Mouse (Mus musculus) thymus, postnatal 10 days (tissue): Measurements from ENCODE around the gene Ephb4.

Experiments used
- DNase-seq, 2 experiments: peaks; one replicate each; pipeline ENCODE4 v3.0.0; 2021; ENCODE audit warnings: low spot score in 2 of 2

Ephb4 gene

DNA sequence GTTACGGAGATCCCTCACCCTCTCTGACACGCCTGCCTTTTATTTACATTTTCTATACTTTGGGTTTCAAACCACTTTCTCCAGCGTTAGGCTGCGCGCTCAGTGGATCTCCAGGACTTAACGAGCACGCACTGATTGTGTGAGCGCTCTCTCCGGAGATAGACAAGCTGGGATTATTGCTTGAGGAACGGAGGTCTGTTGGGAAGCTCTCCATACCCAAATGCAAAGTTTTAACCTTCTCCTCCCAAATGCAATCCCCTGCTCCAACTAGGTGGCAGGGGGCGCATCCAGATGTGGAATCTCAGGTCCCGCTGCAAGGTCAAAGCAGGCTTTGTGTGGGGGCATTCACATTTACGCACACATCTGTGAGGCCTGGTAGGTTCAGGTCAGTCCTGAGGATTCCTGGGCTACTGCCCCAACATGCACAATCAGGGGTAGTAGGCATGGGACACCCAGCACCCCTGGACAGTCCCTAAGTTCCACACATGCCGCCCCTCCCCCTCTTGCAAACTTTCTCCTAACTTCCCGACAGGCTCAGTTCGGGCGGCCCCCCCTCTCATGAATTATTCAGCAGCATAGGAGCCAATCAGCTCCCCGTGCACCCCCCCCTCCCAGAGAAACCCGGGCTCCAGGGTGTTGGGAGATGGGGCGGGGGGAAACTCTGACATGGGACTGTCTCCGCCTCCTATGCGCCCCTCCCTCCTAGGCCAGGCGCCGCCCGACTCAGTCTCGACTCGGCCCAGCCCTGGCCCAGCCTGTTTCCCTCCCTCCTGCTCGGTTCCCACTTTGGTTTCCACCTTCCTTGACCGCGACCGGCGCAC lies at the start of gene Ephb4:
Gene Ephb4, plus strand, starts transcription at position 726 of the 821 bp plus-strand sequence.
- peak in 1 of 2 experiments; percentile 19 for DNase-seq

DNA sequence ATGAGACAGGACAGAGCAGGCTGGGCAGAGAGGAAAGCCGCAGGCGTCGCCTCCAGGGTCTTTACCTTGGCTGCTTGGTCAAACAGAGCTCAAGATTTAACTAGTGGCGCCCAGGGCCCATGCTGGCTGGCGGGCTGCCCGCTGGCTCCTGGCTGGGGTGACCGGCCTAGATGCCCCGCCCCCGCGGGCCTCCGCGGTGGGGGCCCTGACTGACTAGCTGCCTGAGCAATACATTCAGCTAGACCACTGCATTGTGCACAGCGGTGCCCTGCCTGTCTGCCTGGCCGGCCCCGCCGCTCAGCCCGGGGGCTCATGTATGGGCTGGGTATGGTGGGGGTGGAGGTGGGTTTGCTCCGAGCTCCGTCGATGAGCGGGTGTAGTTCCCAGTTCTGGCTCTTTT lies 48.7 kb upstream of the Ephb4 start:
- no peak for DNase-seq

- no peak for DNase-seq
These were observed 46.3 kb upstream of the Ephb4 start for GRCm38 (mm10) chr5:137303609-137304008.

DNA sequence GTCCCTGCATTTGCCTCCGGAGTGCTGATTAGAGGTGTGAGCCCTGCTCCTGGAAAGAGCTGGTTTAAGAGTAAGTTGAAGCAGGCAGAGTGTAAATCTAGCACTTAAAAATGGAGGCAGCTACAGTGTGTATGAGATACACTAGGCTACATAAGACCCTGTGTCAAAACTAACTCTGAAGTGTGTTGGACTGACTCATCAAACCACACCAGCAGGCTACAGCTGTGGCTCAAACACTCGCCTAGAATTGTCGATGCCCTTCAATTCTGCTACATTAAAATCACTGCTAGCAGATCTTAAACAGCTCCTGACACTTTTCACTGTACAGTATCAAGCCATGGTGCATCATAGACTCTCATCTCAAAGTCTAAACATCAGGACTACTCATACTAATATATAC lies 45.7 kb upstream of the Ephb4 start:
- DNase-seq = no peak

GRCm38 (mm10) chr5:137304816-137305215 lies 45.1 kb upstream of the Ephb4 start:
- no peak for DNase-seq

- DNase-seq = no peak
These were observed 44.1 kb upstream of the Ephb4 start for GRCm38 (mm10) chr5:137305822-137306221.

DNA sequence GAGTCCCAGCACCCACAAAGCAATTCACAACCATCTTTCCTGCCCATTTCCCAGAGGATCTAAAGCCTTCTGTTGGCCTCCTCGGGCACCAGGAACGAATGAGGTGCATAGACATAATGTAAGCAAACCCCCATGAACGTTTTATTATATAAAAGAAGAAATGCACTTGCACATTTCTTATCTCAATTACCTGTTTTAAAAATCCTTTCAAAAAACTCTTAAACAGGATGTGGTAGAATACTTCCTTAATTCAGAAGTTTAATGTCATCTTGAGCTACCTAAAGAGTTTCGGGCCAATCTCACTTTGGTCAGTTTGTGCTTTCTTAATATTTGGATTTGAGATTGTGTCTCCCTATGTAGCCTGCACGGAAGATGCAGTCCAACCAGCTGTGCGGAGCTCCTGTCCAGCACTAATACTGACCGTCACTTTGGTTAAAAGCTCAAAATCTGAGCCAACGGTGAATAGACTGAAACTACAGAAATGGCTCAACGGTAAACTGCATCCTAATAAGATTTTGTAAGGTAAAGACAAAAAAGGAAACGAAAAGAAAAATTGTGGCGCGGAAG lies 43.4 kb upstream of the Ephb4 start:
- DNase-seq = no peak

DNA sequence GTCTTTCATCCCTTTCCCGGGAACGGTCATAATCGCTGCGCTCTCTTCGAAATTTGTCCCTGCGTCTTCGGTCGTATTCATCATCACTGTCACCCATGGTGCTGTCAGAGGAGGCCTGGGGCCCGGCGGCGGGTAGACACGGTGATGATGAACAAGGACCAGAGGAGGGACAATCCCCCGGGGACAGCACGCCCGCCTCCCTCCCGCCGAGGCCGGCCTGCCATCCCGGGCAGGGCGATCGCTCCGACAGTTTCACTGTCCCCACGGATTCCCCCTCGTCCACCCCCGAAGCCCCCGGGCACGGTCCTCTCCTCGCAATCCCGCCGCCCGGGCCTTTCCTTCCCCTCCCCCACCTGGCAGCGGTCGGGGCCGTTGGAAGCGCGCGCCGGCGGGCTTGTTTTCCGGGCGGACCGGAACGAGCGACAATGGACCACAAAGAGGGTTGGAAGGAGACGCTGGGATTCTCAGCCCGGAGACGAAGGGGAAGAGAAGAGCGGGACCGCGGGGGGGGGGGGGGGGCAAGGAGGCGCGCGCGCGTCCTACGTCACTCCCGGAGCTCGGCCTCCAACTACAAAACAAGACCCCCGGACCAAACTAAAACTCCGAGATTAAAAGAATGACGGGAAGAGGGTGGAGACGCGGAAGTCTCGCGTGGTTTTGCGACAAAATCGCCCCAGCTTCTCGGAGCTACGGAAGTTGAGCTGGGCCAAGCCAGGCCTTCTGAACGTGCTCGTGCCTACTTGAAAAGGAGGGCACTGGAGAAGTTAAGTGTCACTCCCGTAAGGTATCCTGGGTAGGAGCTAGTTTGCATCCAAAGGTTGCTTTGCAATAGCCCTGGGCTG lies 42.6 kb upstream of the Ephb4 start, which contains the start of gene Srrt:
Gene Srrt, minus strand, starts transcription at position 604 of the 842 bp plus-strand sequence.
- peak; percentile 88 to 90 for DNase-seq

- no peak for DNase-seq
These were observed 41.6 kb upstream of the Ephb4 start for GRCm38 (mm10) chr5:137308356-137308755.

GRCm38 (mm10) chr5:137313466-137314192 lies 36.3 kb upstream of the Ephb4 start:
- DNase-seq = no peak

DNA sequence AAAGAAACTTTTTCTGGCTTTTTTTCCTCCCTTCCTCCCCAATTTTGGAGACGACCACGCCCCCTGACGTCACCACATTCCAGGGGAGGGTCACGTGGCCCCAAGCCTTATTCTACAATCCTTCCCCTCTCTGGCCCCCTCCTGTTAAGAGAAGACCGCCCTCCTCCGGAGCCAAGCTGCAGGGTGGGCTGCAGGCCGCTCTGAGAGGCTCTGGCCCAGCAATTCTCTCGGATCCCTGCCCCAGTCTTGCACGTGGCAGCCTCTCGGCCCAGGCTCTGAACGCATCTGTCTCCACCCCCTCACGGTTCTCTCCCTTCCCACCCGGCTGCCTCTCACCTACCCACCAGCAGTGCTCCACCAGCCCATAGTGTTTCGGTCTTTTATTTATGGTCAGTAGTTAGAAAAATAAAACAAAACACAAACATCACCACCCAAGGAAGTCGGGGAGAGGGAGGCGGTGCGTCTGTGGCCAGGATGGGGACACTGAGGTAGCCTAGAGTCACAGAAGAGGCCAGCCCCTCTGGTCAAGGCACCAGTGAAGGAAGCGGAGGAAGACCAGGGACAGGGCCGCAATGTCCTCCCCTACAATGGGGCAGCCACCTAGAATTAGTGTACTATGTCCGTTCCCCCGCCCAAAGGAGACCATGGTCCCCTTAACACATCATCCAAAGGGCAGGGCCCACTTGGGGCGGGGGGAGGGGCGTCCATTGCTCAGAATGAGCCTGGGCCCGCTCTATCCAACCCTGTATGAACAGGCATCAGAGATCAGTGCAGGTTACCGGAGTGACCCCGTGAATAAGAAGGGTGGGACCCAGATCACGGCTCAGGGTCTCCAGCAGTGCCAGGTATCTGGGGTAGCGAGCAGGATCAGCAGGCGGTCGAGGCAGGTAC lies 35.5 kb upstream of the Ephb4 start, which contains the start of gene Trip6:
Gene Trip6, minus strand, starts transcription at position 212 of the 891 bp plus-strand sequence.
- DNase-seq = no peak

- DNase-seq = peak in 1 of 2 experiments; percentile 56
These were observed 34.6 kb upstream of the Ephb4 start for GRCm38 (mm10) chr5:137315084-137315903.

GRCm38 (mm10) chr5:137317361-137317760 lies 32.5 kb upstream of the Ephb4 start:
- no peak for DNase-seq

- no peak for DNase-seq
These were observed 31.3 kb upstream of the Ephb4 start for GRCm38 (mm10) chr5:137318570-137318969.

DNA sequence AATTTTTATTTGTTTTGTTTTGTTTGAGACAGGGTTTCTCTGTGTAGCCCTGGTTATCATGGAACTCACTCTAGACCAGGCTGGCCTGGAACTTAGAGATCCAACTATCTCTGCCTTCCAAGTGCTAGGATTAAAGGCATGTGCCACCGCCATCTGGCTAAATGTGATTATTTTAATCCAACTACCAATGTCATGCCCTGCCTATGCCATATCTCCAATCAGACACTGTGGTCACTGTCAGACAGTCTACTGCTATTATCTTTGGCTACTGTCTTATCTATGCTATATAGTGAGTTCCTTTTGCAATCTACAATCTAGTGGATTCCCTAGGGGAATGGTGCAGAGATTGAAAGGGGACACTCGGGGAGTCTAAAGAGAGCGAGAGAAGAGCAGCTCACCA lies 28.9 kb upstream of the Ephb4 start:
- DNase-seq = no peak

- no peak for DNase-seq
These were observed 19.0 kb upstream of the Ephb4 start for GRCm38 (mm10) chr5:137330910-137331309.

DNA sequence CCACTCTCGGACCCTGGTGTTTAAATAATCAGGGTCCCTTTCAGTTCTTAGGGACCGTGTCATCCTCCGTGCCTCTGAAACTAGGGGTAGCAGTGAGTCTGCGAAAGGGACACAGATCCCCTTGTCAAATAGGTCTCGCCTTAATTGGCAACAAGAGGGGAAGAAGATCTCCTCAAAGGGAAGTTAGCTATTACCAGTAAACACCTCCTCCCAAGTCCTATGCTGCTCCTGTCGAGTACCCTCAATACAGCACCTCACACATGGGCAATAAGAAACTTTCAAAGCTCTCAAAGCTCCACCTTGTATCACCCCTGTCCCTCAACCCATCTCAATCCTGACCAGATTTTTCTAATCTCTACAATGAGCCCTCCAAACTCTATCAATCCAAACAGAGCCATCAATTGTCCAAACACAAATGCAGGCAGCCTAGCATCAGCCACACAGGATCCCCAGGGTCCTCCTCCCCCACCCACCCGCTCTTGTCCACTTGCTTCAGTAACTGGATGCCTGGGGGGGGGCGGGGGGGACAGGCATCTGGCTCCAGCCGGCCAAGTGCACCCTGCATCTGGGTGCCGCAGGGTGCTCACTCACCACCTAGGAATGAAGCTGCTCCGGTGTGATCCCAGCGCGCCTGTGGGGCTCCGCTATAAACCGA lies 16.9 kb upstream of the Ephb4 start:
- DNase-seq = no peak

- peak; percentile 95 for DNase-seq
These were observed 16.3 kb upstream of the Ephb4 start, which contains the start of gene Slc12a9 for GRCm38 (mm10) chr5:137333512-137334174. Gene Slc12a9, minus strand, starts transcription at chr5:137333597.
